Mouse (Mus musculus) heart, embryonic 13.5 days (tissue): ENCODE data around the gene Tmc7. TPM values are rescaled to one million over a fixed set of nuclear protein-coding genes. Genes with fewer than 3 reads are reported as not detected.

ENCODE experiments used
- ATAC-seq: fragments of 200-750 bp; cut with Nextera tagmentation; 2 replicates; pipeline ENCODE4 v1.8.0; 2017; ENCODE audit warnings: moderate TSS enrichment; ENCODE audit not compliant: insufficient number of reproducible peaks, low FRiP score, low TSS enrichment; ENCODE audit errors: extremely low read depth
- H3K27ac ChIP-seq: fragments of 300-500 bp; sonication (generic); replicated peaks from 2 replicates; pipeline ENCODE4 v1.5.1; 2015; ENCODE audit warnings: moderate library complexity, mild to moderate bottlenecking, inconsistent platforms
- H3K27me3 ChIP-seq: fragments of 300-500 bp; sonication (generic); replicated peaks from 2 replicates; pipeline ENCODE4 v1.6.1; 2015; ENCODE audit warnings: mild to moderate bottlenecking, inconsistent platforms
- H3K36me3 ChIP-seq: fragments of 300-500 bp; sonication (generic); 2 replicates; pipeline ENCODE4 v1.6.1; 2015; ENCODE audit warnings: mild to moderate bottlenecking, inconsistent platforms
- H3K4me1 ChIP-seq: fragments of 300-500 bp; sonication (generic); 2 replicates; pipeline ENCODE4 v1.6.1; 2015; ENCODE audit warnings: inconsistent platforms
- H3K4me2 ChIP-seq: fragments of 300-500 bp; sonication (generic); 2 replicates; pipeline ENCODE4 v1.6.1; 2015; ENCODE audit warnings: inconsistent platforms, mild to moderate bottlenecking, moderate library complexity
- H3K4me3 ChIP-seq: fragments of 300-500 bp; sonication (generic); 2 replicates; pipeline ENCODE4 v1.5.1; 2015; ENCODE audit warnings: moderate library complexity, mild to moderate bottlenecking, inconsistent platforms
- H3K9ac ChIP-seq: fragments of 300-500 bp; sonication (generic); 2 replicates; pipeline ENCODE4 v1.6.1; 2015; ENCODE audit warnings: inconsistent platforms, mild to moderate bottlenecking, moderate library complexity
- H3K9me3 ChIP-seq: fragments of 300-500 bp; sonication (generic); 2 replicates; pipeline ENCODE4 v1.6.1; 2016; ENCODE audit warnings: inconsistent platforms
- whole genome bisulfite sequencing: fragments of 180-500 bp; shearing (Covaris S2); methylation state at CpG from one replicate; pipeline ENCODE4 v1.1.7; 2015; ENCODE audit warnings: mixed read lengths; 5-methylcytosine and 5-hydroxymethylcytosine counted together
- polyA plus RNA-seq: library from polyadenylated mRNA; unstranded; fragments of >200 nt; fragmentation: Nextera tagmentation; extraction: Ambion mirVana; gene quantifications from 2 replicates; pipeline ENCODE4 v1.2.1, GENCODE M21; 2015

Gene Tmc7
- polyA plus RNA-seq, 1 experiment from 2014 or later = 1.2 TPM

DNA sequence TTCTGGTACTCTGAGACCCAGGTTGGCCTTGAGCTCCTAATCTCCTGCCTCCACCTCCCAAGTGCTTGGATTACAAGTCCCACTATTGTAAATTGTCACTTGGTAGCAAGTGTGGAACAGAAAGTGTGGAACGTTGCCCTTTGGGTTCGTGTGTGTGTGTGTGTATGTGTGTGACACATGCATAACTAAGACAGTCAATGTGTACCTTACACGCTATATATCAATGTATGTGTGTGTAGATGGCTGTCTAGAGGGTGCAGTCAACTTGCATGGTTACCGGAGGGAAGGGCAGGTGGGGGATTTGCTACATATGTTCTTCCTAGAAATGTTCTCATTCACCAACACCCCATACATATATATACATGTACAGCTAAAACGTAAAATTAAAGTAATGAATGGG, 390 bp upstream of the Tmc7 start:
- Histone ChIP-seq H3K4me1 (peaks cover 11% of the 10 kb centered on the region), H3K36me3 (peaks cover 5% of the 10 kb centered on the region; the same call in 1 of the 2 replicates), H3K27me3 (peaks cover 23% of the 10 kb centered on the region), H3K9ac (peak overlapping the region; percentile 80; the same call in 1 of the 2 replicates), H3K9me3 (peaks cover 6% of the 10 kb centered on the region; the same call in 1 of the 2 replicates), H3K4me3 (peak overlapping the region; percentile 64), H3K4me2 (peak overlapping the region; percentile 88), H3K27ac (no peak overlapping the region)
- 65% methylated on average over 5 of the region's 5 CpGs for WGBS
- no peak for ATAC-seq

GRCm38 (mm10) chr7:118583821-118584220, 715 bp downstream of the Tmc7 start:
- Histone ChIP-seq H3K9ac (peak overlapping the region; percentile 80), H3K27me3 (peaks cover 22% of the 10 kb centered on the region), H3K4me3 (peak overlapping the region; percentile 64), H3K27ac (no peak overlapping the region), H3K4me1 (peaks cover 15% of the 10 kb centered on the region), H3K4me2 (peak overlapping the region; percentile 88), H3K36me3 (peaks cover 5% of the 10 kb centered on the region; the same call in 1 of the 2 replicates), H3K9me3 (peaks cover 6% of the 10 kb centered on the region; the same call in 1 of the 2 replicates)
- no peak for ATAC-seq
- WGBS = 15% methylated on average over 7 of the region's 7 CpGs

GRCm38 (mm10) chr7:118579938-118580337, 4.6 kb downstream of the Tmc7 start:
- H3K27ac ChIP-seq = no peak overlapping the region
- peaks cover 5% of the 10 kb centered on the region; the same call in 1 of the 2 replicates for H3K36me3 ChIP-seq
- ATAC-seq = no peak
- H3K4me1 ChIP-seq = peaks cover 25% of the 10 kb centered on the region
- H3K27me3 ChIP-seq = peaks cover 16% of the 10 kb centered on the region
- WGBS = 59% methylated on average over 2 of the region's 2 CpGs
- H3K4me2 ChIP-seq = no peak overlapping the region
- H3K9me3 ChIP-seq = peaks cover 6% of the 10 kb centered on the region; the same call in 1 of the 2 replicates
- H3K9ac ChIP-seq = no peak overlapping the region
- H3K4me3 ChIP-seq = no peak overlapping the region

DNA sequence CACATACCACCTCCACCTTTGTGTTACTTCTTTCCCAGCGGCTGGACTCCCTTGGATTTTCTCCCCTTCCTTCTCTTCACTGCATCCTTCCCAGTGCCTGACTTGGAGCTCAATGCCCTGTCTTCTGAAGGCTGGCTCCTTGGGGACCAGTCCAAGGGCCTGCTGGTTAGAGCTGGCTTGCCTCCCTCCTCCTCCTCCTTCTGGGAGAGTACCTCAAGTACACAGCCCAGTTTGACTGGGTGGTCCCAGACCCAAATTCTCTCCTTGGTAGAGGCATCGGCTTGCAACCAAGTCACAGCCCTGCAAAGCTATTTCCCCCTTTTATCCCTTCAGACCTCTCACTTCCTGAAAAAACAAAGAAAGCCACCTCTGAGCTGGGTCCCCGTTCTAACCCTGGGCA, 6.3 kb downstream of the Tmc7 start:
- Histone ChIP-seq H3K4me3 (no peak overlapping the region), H3K4me2 (no peak overlapping the region), H3K9ac (no peak overlapping the region), H3K27me3 (peaks cover 11% of the 10 kb centered on the region), H3K9me3 (peaks cover 6% of the 10 kb centered on the region; the same call in 1 of the 2 replicates), H3K4me1 (peaks cover 14% of the 10 kb centered on the region), H3K36me3 (peaks cover 5% of the 10 kb centered on the region; the same call in 1 of the 2 replicates), H3K27ac (no peak overlapping the region)
- 41% methylated on average over 3 of the region's 3 CpGs for WGBS
- no peak for ATAC-seq

GRCm38 (mm10) chr7:118572039-118572438, 12.5 kb downstream of the Tmc7 start:
- Histone ChIP-seq H3K4me2 (no peak overlapping the region), H3K27me3 (no peaks in the 10 kb centered on the region), H3K36me3 (no peaks in the 10 kb centered on the region), H3K4me1 (no peaks in the 10 kb centered on the region), H3K9ac (no peak overlapping the region), H3K27ac (no peak overlapping the region), H3K4me3 (no peak overlapping the region), H3K9me3 (no peaks in the 10 kb centered on the region)
- ATAC-seq = no peak
- 54% methylated on average over 5 of the region's 5 CpGs for WGBS

GRCm38 (mm10) chr7:118571350-118571749, 13.2 kb downstream of the Tmc7 start:
- no peak overlapping the region for H3K4me3 ChIP-seq
- H3K27me3 ChIP-seq = no peaks in the 10 kb centered on the region
- no peaks in the 10 kb centered on the region for H3K9me3 ChIP-seq
- 49% methylated on average over 5 of the region's 5 CpGs for WGBS
- no peak overlapping the region for H3K9ac ChIP-seq
- H3K4me2 ChIP-seq = no peak overlapping the region
- H3K36me3 ChIP-seq = no peaks in the 10 kb centered on the region
- ATAC-seq = no peak
- no peak overlapping the region for H3K27ac ChIP-seq
- H3K4me1 ChIP-seq = no peaks in the 10 kb centered on the region

- Histone ChIP-seq H3K4me1 (no peaks in the 10 kb centered on the region), H3K27me3 (no peaks in the 10 kb centered on the region), H3K4me3 (no peak overlapping the region), H3K4me2 (no peak overlapping the region), H3K36me3 (no peaks in the 10 kb centered on the region), H3K9ac (no peak overlapping the region), H3K9me3 (no peaks in the 10 kb centered on the region), H3K27ac (no peak overlapping the region)
- no peak for ATAC-seq
- WGBS = 74% methylated on average over 6 of the region's 6 CpGs
Measured at GRCm38 (mm10) chr7:118569121-118569543, 15.4 kb downstream of the Tmc7 start.

DNA sequence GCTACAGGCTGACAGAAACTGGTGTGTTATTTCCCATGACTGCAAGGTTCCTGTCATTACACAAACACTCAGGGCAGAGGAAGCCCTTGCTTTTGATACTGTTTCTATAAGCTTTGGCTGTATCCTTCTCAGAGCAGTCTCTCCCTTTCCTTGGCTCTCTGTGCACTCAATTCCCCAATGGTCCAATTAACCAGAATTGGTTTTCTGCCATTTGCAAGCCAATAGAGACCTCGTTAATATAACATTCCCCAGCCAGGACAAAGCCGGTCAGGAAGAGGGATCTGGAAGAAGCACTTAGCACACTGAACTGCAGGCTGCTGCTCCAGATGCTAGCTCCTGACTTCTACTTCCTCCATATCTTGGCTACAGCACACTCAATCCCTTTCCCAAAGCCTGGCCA, 30.2 kb downstream of the Tmc7 start:
- Histone ChIP-seq H3K36me3 (peaks cover 24% of the 10 kb centered on the region), H3K9ac (no peak overlapping the region), H3K4me2 (no peak overlapping the region), H3K27me3 (no peaks in the 10 kb centered on the region), H3K4me3 (no peak overlapping the region), H3K4me1 (no peaks in the 10 kb centered on the region), H3K9me3 (peaks cover 9% of the 10 kb centered on the region; the same call in 1 of the 2 replicates), H3K27ac (no peak overlapping the region)
- ATAC-seq = no peak
- 84% methylated on average over 2 of the region's 2 CpGs for WGBS

DNA sequence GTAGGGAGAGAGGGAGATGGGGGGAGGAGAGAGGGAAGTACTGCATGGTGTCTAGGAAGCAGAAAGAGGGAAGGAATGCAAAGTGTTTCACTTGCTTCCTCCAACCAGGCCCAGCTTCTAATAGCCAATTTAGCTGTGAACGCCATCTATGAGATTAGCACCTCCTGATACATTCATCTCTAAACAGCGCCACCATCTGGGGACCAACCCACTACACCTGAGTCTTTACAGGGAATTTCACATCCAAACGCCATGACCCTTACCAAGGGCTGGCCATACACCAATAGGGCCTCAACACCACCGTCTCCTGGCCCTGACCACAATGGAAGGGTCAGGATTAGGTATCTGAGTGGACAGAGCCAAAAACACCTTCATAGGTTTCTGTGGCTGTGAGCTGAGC, 30.7 kb downstream of the Tmc7 start:
- no peak overlapping the region for H3K4me3 ChIP-seq
- no peaks in the 10 kb centered on the region for H3K27me3 ChIP-seq
- no peak for ATAC-seq
- no peak overlapping the region for H3K9ac ChIP-seq
- no peak overlapping the region for H3K4me2 ChIP-seq
- 59% methylated on average over 4 of the region's 4 CpGs for WGBS
- H3K4me1 ChIP-seq = no peaks in the 10 kb centered on the region
- peaks cover 26% of the 10 kb centered on the region for H3K36me3 ChIP-seq
- H3K27ac ChIP-seq = no peak overlapping the region
- H3K9me3 ChIP-seq = peaks cover 9% of the 10 kb centered on the region; the same call in 1 of the 2 replicates

DNA sequence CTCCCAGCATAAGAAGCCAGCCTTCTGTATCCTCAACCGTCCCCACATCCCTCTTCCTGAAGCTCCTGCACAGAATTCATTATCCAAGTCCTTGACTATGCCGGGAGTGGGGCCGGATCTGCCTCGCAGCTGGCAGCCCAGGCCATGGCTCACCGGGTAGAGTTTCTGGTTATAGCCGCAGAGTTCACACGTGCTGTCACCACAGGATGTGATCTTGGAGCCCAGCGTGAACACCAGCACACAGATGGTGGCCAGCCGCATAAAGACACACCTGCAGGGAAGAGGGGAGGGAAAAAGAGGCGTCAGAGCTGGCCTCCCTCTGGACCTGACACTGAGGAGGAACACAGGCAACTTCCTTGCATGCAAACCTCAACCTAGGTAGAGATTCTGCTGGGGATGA, 37.1 kb downstream of the Tmc7 start:
- Histone ChIP-seq H3K27me3 (no peaks in the 10 kb centered on the region), H3K4me1 (no peaks in the 10 kb centered on the region), H3K36me3 (peaks cover 23% of the 10 kb centered on the region), H3K4me2 (no peak overlapping the region), H3K9ac (no peak overlapping the region), H3K4me3 (no peak overlapping the region), H3K9me3 (peaks cover 8% of the 10 kb centered on the region; the same call in 1 of the 2 replicates), H3K27ac (no peak overlapping the region)
- no peak for ATAC-seq
- WGBS = 63% methylated on average over 10 of the region's 10 CpGs

- H3K4me3 ChIP-seq = no peak overlapping the region
- no peaks in the 10 kb centered on the region for H3K27me3 ChIP-seq
- 0 out of 2 replicates have a peak, but pooled peaks cover under 1% of the 10 kb centered on the region for H3K36me3 ChIP-seq
- no peak overlapping the region for H3K9ac ChIP-seq
- no peak for ATAC-seq
- no peaks in the 10 kb centered on the region for H3K4me1 ChIP-seq
- 83% methylated on average over 4 of the region's 4 CpGs for WGBS
- no peak overlapping the region for H3K4me2 ChIP-seq
- H3K27ac ChIP-seq = no peak overlapping the region
- H3K9me3 ChIP-seq = no peaks in the 10 kb centered on the region
Measured at GRCm38 (mm10) chr7:118544128-118544527, 40.4 kb downstream of the Tmc7 start.

DNA sequence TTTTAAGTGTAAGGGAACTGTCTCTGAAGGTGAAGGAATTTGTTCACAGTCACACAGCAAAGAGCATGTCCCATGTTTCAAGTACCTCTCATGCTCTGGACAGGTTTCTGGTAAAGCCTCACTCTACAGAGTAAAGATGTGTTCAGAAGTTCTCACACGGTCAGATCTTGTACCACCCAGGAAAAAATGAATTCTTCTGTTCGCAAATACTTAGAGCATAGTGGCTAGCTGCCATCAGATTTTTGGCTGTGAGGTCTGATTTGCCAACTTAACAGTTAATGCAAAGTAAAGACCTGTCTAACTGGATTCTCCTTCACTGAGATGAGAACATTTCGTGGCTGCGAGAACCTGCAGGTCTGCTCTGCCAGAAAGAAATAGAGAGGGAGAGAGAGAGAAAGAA, 49.5 kb downstream of the Tmc7 start:
- H3K4me1 ChIP-seq = peaks cover 11% of the 10 kb centered on the region
- no peaks in the 10 kb centered on the region for H3K27me3 ChIP-seq
- no peak overlapping the region for H3K4me2 ChIP-seq
- H3K36me3 ChIP-seq = no peaks in the 10 kb centered on the region
- no peak for ATAC-seq
- H3K4me3 ChIP-seq = no peak overlapping the region
- no peak overlapping the region for H3K27ac ChIP-seq
- no peak overlapping the region for H3K9ac ChIP-seq
- no peaks in the 10 kb centered on the region for H3K9me3 ChIP-seq
- WGBS = 79% methylated on average over 4 of the region's 4 CpGs
